Mouse (Mus musculus) c-Kit-negative CD71-positive TER-119-positive erythroid progenitor cells, embryonic 14.5 days (primary cell): Measurements from ENCODE around the gene Sema6d.

Source experiments
- DNase-seq: peaks from one replicate; pipeline ENCODE4 v3.0.0-alpha.2; 2013; ENCODE audit warnings: low read depth, low spot score

Sema6d gene

GRCm38 (mm10) chr2:124470346-124471042 is 380.7 kb downstream of the Sema6d start:
- DNase-seq: no peak

- no peak for DNase-seq
These were observed 383.1 kb downstream of the Sema6d start for GRCm38 (mm10) chr2:124472674-124473507.

DNA sequence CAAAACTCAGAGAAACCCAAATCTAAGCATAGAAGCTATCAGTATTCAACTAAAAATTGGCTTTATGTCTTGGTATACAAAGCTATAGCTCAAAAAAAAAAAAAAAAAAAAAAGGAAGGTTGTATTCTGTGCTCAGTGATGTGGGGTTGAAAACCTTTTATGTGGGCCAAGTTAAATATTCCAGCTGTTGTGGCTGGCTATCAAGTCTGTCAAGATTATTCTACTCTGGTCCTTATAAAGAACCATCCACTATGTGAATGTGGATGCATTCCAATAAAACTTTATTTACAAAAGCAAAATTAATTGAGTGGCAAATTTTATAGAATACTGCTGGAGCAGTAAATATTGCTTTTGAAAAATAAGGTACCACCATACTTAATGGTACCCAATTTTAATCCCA is 388.1 kb downstream of the Sema6d start:
- no peak for DNase-seq

DNA sequence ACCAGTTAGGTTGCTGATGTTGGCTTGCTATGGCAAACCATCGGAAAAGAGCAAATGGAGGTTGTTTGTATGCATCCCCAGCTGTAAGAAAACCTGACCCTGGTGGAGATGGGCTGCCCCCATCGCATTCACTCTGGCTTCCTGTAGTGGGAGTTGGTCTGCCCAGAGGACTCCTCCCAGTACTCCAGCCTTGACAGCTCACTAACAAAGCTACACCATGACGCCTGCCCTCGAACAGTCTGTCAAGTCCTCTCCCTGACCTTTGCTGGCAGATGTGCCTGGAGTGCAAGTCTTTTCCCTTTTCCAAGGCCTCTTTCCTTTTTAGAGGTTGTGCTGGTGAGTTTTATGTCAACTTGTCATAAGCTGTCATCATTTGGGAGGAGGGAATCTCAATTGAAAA is 388.8 kb downstream of the Sema6d start:
- no peak for DNase-seq

DNA sequence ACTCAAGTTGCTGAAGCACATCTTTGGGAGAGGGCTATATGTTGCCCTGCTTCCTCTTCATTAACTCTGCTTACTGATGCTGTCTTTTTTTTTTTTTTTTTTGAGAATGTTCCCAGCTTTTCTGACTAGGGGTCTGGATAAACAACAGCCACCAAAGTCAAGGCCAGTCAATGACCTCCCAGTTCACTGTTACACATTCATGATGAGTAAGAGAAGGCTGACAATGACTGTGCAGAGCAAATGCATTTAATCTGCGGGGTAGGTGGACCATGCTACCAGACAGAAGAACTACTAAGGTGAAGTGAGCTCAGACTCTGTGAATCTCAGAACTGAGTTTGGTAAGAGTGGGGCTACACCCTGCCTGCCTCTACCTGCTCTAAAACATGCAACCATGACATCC is 396.0 kb downstream of the Sema6d start:
- DNase-seq: no peak

DNA sequence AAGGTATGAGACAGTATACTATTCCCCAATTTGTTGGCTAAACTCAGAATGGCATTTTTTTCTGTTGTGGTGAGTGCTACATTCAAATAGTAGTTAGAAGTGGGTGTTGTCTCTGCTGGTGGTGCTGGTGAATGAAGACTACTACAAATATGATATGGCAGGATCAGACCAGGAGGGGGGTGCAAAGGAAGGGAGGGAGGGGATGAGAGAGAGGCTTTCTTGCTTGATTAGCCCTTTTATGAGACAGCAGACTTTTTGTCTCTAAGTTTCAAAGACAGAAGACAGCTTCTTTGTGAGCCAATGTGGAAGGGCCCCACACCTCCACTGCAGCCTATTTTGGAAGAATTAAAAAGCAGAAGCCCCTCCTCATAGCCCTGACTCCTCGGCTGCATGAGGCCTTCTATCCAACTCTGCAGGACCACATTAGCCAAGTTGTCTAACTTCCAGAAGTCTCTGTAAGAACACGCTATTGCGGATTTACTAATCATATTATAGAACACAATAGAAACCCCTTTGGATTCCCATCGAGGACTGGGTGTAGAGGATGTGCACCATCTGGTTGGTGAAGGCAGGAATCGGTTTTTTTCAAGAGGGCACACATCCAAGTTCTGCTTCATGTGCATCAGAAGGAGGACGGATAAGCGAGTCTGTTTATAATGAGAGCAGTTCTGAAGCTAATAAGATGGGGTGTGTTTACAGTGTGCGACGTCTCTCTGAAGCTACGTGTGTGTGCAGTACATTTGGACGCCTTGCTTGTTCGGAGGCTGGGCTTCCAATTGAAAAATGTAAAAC is 400.4 kb downstream of the Sema6d start:
- DNase-seq: no peak

DNA sequence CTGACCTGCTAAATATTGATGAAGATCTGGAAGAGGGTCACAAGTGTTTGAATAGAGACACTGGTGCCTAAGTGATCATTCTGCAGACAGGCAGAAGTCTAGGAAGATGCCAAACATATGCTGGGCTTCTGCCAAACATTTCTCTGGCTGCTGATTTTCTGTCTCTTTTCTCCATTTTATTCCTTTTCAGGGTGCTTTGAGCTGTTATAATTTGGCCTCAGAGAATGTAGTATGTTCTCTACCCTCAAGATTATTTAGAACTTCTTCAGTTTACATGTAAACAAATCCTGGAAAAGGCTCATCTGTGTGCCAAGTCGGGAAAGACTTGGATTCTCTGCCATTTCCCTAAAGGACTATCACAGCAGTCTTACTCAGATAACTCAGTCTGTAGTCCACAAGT is 406.0 kb downstream of the Sema6d start:
- no peak for DNase-seq

GRCm38 (mm10) chr2:124499670-124500069 is 409.9 kb downstream of the Sema6d start:
- DNase-seq: no peak

- no peak for DNase-seq
These were observed 416.2 kb downstream of the Sema6d start for GRCm38 (mm10) chr2:124505784-124506489.

GRCm38 (mm10) chr2:124507804-124508203 is 418.0 kb downstream of the Sema6d start:
- DNase-seq: no peak

DNA sequence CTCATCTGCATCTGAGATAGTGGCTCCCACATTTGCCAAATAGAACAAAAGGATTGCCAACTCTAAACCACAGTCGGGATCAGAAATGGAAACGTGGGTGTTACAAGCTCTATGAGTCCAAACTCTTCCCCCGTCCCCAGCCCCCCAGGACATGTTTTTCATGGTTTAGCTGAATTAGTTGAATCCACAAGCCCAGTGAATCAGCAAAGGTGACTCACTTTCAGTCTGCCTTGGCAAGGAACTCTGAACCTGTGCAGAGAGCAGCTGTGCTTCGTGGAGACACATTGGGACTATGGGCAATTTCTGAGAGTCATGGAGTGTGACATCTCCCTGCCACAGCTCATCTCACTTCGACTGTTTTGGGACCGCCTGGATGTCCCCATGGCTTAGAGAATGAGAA is 419.7 kb downstream of the Sema6d start:
- no peak for DNase-seq

DNA sequence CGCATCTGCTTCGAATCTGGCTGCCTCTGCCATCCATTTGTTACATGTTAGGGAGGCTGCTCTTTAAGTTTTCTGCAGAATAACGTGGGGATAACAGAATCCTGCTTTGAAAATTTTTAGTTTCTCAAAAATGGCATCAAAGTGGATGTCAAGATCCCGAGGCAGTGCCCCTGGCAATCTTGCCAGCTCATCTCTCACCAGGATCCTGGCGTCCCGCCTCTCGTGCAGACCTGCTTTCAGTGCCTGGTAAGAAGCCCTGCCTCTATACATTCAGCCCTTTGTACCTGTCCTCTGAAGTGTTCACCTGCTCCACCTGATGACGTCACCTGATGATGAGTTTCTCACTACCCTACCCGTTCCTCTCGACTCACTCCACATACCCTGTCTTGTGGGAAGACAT is 422.1 kb downstream of the Sema6d start:
- no peak for DNase-seq

DNA sequence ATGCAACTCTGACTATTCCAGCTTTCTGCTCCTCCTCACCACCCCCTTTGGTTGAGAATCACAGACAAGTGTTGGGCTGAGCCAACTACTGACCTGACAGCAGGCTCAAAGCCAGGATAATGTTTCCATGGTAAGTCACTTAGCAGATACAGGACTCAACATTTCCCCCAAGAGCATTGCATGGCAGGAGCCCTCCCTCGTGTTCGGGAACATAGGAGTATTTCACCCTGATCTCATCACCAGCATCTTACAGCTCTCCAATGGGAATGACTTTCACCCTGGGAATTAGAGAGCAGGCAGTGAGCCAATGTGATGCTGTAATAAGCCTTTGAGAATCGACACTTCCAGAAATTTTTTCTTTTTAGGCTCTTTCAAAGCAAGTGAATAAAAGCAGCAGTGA is 432.7 kb downstream of the Sema6d start:
- DNase-seq: no peak

GRCm38 (mm10) chr2:124523667-124524066 is 433.9 kb downstream of the Sema6d start:
- no peak for DNase-seq

- DNase-seq: no peak
These were observed 434.4 kb downstream of the Sema6d start for GRCm38 (mm10) chr2:124524167-124524566.

GRCm38 (mm10) chr2:124527641-124528040 is 437.9 kb downstream of the Sema6d start:
- no peak for DNase-seq

GRCm38 (mm10) chr2:124530441-124530840 is 440.7 kb downstream of the Sema6d start:
- no peak for DNase-seq

GRCm38 (mm10) chr2:124531062-124531461 is 441.3 kb downstream of the Sema6d start:
- DNase-seq: no peak

DNA sequence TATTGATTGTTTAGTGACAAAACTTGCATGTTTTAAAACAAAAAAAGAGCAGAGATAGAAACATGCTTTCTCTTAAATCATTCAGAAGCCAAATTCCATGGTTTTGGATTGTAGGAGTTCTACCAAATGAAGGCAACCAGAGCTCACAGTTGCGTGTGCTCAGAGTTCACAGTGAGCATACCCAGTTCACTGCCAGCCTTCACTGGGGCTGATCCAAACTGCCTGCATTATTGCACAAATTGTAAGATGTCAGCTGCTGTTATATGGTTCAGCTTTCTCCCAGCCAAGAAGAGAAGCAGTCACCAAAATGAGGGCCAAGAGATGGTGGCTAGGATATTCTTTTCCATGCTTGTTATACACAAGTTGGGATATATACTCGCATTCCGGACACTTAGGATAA is 443.1 kb downstream of the Sema6d start:
- DNase-seq: no peak

- DNase-seq: no peak
These were observed 443.8 kb downstream of the Sema6d start for GRCm38 (mm10) chr2:124533602-124534001.

- no peak for DNase-seq
These were observed 460.5 kb downstream of the Sema6d start for GRCm38 (mm10) chr2:124550315-124550714.
